Mouse (Mus musculus): ENCODE results near the gene Fnip2. TPM values are rescaled to one million over a fixed set of nuclear protein-coding genes. Genes with fewer than 3 reads are reported as not detected.

Fnip2 gene
- 21.3 and 22.4 TPM in 2 replicates for total RNA-seq (2014; rRNA removed)
- polyA plus RNA-seq (2015; fragmentation: Nextera tagmentation; extraction: Ambion mirVana) = 3.5 and 4.6 TPM in 2 replicates

DNA sequence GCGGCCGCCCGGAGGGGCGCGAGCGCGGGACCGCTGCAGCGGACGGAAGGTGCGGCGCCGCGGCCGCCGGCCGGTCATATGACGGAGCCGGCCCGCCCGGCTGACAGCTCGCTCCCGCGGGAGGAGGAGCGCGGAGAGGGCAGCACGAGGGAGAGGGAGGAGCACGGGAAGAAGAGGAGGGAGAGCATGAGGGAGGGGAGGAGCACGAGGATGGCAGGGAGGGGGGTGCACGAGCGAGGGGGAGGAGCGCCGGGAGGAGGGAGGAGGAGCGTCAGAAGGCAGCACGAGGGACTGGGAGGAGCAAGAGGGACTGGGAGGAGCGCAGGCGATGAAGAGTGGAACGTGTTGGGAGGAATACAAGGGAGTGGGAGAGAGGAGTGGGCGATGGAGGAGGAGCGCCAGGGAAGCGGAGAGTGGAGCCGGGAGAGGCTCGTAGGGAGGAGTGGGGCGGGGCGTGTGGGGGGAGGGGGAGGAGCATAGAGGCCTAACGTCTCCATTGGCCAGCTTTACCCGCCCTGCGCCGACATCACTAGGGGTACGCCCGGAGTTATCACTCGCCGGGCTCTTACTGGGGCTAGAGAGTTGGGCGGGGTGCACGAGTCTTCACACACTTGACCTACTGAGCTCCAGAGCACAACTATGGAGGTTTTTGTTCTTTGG lies at the start of gene Fnip2:
Gene Fnip2 (minus strand): TSS at position 94 of the 660 bp plus-strand sequence.
- TF ChIP-seq CTCF (IDR thresholded peaks at IDR 0.05; ENCODE audit: low read depth) = no peak
- Histone ChIP-seq H3K4me1 (ENCODE audit: insufficient read depth, low read length) (no peaks in the 10 kb centered on the region), H3K9me3 (ENCODE audit: low read length) (no peaks in the 10 kb centered on the region), H3K4me2 (ENCODE audit: low read depth, low read length) (peak within 1 kb of the TSS; percentile 95), H3K4me3 (ENCODE audit: low read length) (peak within 1 kb of the TSS; percentile 79), H3K27ac (peak within 1 kb of the TSS; percentile 78), H3K36me3 (ENCODE audit: insufficient read depth, low read length) (no peaks in the 10 kb centered on the region), H3K27me3 (ENCODE audit: insufficient read depth, low read length) (no peaks in the 10 kb centered on the region), H3K9ac (replicated peaks; ENCODE audit: low read length) (peak within 1 kb of the TSS; percentile 75)
- DNase-seq (ENCODE audit: low spot score) (peak; percentile 94), ATAC-seq (peak; percentile 97)
- under 1% methylated on average over 51 of the region's 55 CpGs for WGBS

DNA sequence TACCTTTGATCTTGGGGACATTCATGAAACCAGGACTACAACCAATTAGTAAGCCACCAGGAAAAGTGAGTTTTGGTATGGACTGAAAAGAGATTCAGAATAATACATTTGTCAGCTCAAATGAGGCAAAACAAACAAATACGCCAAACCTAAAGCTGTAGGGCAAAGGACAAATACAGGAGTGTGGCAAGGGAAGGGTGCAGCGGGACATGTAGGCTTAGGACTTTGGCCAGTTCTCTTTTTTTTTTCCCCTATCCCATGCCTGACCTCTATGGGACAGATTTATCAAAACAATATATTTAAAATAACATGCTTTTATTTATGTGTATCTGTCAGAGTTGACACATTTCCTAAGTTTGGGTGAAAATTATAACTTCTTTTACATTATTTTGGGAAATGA lies 42.3 kb upstream of the Fnip2 start:
- H3K36me3 ChIP-seq (ENCODE audit: insufficient read depth, low read length) = peaks cover 36% of the 10 kb centered on the region
- H3K9ac ChIP-seq (replicated peaks; ENCODE audit: low read length) = no peak overlapping the region

DNA sequence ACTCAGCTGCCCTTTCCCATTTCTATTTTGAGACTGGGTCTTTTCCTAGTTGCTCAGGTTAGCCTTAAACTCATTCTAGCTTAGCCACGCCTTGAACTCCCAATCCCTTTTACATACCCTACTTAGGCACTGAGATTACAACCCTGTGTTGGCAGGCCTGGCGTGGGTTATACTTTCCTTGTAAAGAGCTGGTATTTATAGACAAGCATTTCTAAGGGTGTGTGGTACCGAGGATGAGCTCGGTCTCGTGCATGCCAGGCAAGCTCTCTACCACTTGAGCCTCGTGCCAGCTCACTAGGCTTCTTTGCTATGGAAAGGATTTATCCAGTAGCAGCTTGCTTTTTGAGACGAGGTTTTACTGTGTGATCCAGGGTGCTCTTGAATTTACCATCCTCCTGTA lies 27.9 kb upstream of the Fnip2 start:
- no peaks in the 10 kb centered on the region for H3K9me3 ChIP-seq (ENCODE audit: low read length)
- no peak overlapping the region for H3K27ac ChIP-seq
- H3K4me2 ChIP-seq (ENCODE audit: low read depth, low read length) = no peak overlapping the region
- no peak overlapping the region for H3K4me3 ChIP-seq (ENCODE audit: low read length)
- 96% methylated on average over 7 of the region's 7 CpGs for WGBS
- H3K27me3 ChIP-seq (ENCODE audit: insufficient read depth, low read length) = no peaks in the 10 kb centered on the region
- no peak for DNase-seq (ENCODE audit: low spot score)
- no peak overlapping the region for H3K9ac ChIP-seq (replicated peaks; ENCODE audit: low read length)
- peaks cover 8% of the 10 kb centered on the region for H3K4me1 ChIP-seq (ENCODE audit: insufficient read depth, low read length)
- no peak for TF ChIP-seq CTCF (IDR thresholded peaks at IDR 0.05; ENCODE audit: low read depth)
- H3K36me3 ChIP-seq (ENCODE audit: insufficient read depth, low read length) = peaks cover 26% of the 10 kb centered on the region
- ATAC-seq = no peak

More for the DNA sequence above, 42.3 kb upstream of the Fnip2 start:
- no peak for DNase-seq (ENCODE audit: low spot score)
- H3K4me1 ChIP-seq (ENCODE audit: insufficient read depth, low read length) = no peaks in the 10 kb centered on the region
- no peak for ATAC-seq
- no peak overlapping the region for H3K4me3 ChIP-seq (ENCODE audit: low read length)
- no peaks in the 10 kb centered on the region for H3K9me3 ChIP-seq (ENCODE audit: low read length)
- TF ChIP-seq CTCF (IDR thresholded peaks at IDR 0.05; ENCODE audit: low read depth) = no peak
- H3K4me2 ChIP-seq (ENCODE audit: low read depth, low read length) = no peak overlapping the region
- no peak overlapping the region for H3K27ac ChIP-seq
- no peaks in the 10 kb centered on the region for H3K27me3 ChIP-seq (ENCODE audit: insufficient read depth, low read length)
- WGBS = 94% methylated on average over 2 of the region's 2 CpGs

DNA sequence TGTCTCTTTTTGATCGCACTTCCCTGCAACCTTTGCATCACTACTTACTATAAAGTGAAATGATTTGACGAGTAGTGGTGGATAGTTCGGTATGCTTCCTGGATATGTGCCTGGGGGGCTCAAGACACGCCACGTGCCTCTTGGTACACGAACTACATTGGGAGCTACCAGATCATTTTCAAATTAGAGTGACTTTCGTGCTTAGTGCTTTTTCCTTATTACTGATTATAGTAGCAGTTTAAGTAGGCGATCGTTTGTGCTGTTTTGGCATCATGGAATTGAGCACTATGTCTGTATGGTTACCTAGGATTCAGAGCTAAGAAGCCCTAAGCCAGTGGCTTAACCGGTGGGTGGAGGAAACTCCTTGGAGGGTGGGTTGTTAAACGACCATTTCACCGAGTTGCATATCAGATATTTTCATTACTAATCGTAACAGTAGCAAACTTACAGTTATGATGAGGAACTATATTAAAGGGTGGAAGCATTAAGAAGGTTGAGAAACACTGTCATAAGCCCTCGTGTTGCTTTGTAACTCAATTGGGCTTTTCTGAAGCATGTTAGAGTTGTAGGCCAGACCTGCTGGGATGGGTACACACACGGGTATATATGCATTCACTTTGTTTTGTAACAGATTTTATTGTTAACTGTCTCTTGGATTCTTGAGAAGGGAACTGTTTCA lies 24.3 kb upstream of the Fnip2 start:
- peaks cover 12% of the 10 kb centered on the region for H3K36me3 ChIP-seq (ENCODE audit: insufficient read depth, low read length)
- no peak for DNase-seq (ENCODE audit: low spot score)
- 0 out of 2 replicates have a peak, but pooled peaks have one; percentile 2 for ATAC-seq
- TF ChIP-seq CTCF (IDR thresholded peaks at IDR 0.05; ENCODE audit: low read depth) = no peak
- H3K4me2 ChIP-seq (ENCODE audit: low read depth, low read length) = peak overlapping the region; percentile 92
- WGBS = 5% methylated on average over 15 of the region's 15 CpGs
- H3K4me3 ChIP-seq (ENCODE audit: low read length) = peak overlapping the region; percentile 88
- H3K9me3 ChIP-seq (ENCODE audit: low read length) = no peaks in the 10 kb centered on the region
- H3K27ac ChIP-seq = peak overlapping the region; percentile 76; the same call in 1 of the 2 replicates
- H3K27me3 ChIP-seq (ENCODE audit: insufficient read depth, low read length) = no peaks in the 10 kb centered on the region
- peak overlapping the region; percentile 76 for H3K9ac ChIP-seq (replicated peaks; ENCODE audit: low read length)
- H3K4me1 ChIP-seq (ENCODE audit: insufficient read depth, low read length) = peaks cover 8% of the 10 kb centered on the region

DNA sequence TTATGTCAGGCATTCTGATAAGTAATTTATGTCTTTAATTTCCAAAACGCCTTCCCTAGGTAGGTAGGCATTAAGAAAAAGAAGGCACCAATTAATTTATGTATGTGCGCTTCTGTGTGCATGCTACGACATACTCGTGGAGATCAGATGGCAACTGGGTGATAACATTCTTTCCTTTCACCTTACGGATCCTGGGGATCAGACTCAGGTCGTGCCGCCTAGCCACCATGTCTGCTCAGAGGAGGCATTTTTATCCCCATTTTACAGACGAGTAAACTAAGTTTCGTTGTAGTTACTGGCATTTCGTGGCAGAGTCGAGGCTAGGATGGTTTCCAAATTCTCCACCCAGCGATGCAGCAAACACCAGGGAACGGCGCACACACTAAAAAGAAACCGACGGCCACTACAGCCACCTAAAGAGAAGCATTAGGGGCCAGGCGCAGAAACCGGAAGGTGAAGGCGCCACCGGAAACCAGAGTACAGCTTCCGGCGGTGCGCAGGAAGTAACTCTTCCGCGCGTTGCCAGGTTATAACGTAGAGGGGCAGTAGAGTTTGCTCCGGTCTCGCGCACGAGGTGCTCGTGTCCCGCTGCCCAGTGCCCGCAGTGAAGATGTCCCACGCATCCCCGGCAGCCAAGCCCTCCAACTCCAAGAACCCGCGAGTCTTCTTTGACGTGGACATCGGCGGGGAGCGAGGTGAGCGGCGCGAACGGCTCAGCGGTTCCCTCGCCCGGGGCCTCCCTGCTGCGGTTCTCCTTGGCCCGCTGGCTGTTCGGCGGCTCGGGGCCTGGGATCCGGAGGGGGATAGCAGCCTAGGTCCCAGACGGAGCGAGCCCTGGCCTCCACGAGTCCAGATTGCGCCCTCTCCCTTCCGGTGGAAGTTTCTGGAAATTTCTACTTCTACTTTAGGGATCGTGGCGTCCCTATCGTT lies 23.5 kb upstream of the Fnip2 start, which contains the start of gene Ppid:
Gene Ppid (plus strand): TSS at position 480 of the 930 bp plus-strand sequence.
- H3K4me2 ChIP-seq (ENCODE audit: low read depth, low read length) = peak within 1 kb of the TSS; percentile 92
- 4% methylated on average over 63 of the region's 63 CpGs for WGBS
- peak; percentile 94 for DNase-seq (ENCODE audit: low spot score)

DNA sequence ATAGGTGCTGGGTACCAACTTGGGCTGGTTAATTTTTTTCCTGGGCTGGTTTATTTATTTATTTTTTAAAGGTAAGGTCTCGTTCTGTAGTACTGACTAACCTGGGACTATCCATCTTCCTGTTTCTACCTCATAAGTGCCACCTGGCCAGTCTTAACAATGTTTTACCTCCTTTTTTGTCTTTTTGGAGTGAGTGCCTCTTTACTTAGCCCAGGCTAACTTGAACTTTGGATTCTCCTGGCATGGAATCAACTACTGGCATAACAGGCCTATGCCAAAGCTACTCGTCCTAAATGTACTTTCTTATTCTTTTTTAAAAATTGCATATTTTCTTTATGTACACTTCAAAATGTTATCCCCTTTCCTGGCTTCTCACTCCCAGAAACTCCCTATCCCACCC lies 22.1 kb upstream of the Fnip2 start:
- H3K27me3 ChIP-seq (ENCODE audit: insufficient read depth, low read length) = no peaks in the 10 kb centered on the region
- H3K9ac ChIP-seq (replicated peaks; ENCODE audit: low read length) = no peak overlapping the region
- no peaks in the 10 kb centered on the region for H3K36me3 ChIP-seq (ENCODE audit: insufficient read depth, low read length)
- TF ChIP-seq CTCF (IDR thresholded peaks at IDR 0.05; ENCODE audit: low read depth) = no peak
- 81% methylated on average over 2 of the region's 2 CpGs for WGBS
- H3K4me3 ChIP-seq (ENCODE audit: low read length) = no peak overlapping the region
- ATAC-seq (no peak), DNase-seq (ENCODE audit: low spot score) (no peak)
- no peak overlapping the region for H3K4me2 ChIP-seq (ENCODE audit: low read depth, low read length)
- H3K27ac ChIP-seq = no peak overlapping the region
- H3K9me3 ChIP-seq (ENCODE audit: low read length) = no peaks in the 10 kb centered on the region
- peaks cover 8% of the 10 kb centered on the region for H3K4me1 ChIP-seq (ENCODE audit: insufficient read depth, low read length)

More for the DNA sequence above, 23.5 kb upstream of the Fnip2 start, which contains the start of gene Ppid:
- peak within 1 kb of the TSS; percentile 76 for H3K27ac ChIP-seq
- peaks cover 8% of the 10 kb centered on the region for H3K4me1 ChIP-seq (ENCODE audit: insufficient read depth, low read length)
- H3K9ac ChIP-seq (replicated peaks; ENCODE audit: low read length) = peak within 1 kb of the TSS; percentile 76
- peak; percentile 93 for ATAC-seq
- TF ChIP-seq CTCF (IDR thresholded peaks at IDR 0.05; ENCODE audit: low read depth) = peak; percentile 34
- H3K27me3 ChIP-seq (ENCODE audit: insufficient read depth, low read length) = no peaks in the 10 kb centered on the region
- peak within 1 kb of the TSS; percentile 88 for H3K4me3 ChIP-seq (ENCODE audit: low read length)
- H3K36me3 ChIP-seq (ENCODE audit: insufficient read depth, low read length) = peaks cover 6% of the 10 kb centered on the region
- H3K9me3 ChIP-seq (ENCODE audit: low read length) = no peaks in the 10 kb centered on the region
